Mouse (Mus musculus): ENCODE data around the gene Gm17455. TPM values are rescaled to one million over a fixed set of nuclear protein-coding genes. Genes with fewer than 3 reads are reported as not detected.

Gene Gm17455
- total RNA-seq, 2 experiments from 2014 or later = not detected

DNA sequence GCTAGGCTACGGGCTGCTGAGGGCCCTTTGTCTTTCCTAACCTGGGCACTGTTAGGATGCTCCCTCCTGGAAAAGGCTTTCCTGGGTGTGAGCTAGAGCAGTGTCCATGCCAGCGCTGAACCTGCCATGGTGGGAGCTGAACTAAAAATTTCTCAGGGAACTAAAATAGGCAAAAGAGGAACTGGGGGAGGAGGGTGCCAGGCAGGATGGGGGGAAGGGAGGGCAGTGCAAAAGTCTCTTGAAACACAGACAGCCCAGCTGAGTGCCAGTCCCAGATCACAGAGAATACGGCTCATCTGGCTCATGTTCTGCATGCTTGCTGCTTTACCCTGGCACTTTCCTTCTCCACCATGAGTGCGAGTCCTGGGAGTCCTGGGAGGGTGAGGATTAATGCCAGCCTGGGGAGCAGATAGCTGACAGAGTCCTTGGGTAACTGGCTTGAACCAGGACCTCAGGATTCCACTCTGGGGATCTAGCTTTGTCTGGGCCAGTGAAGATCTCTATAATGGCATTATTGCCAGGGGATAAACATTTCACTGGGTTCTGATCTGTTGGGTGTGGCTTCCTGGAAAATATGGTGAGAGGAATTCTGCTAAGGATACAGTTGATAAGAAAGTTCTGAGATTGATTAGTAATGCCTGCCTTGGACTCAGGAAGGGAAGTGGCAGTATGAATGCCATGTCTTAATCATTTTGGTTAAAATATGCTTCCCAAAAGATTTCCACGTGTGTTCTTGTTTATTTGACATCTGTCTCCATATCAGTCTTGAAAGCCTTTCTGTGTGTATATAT is 27.7 kb upstream of the Gm17455 start:
- ATAC-seq (replicated peaks; ENCODE audit: low FRiP score, poor library complexity, severe bottlenecking) = no peak

DNA sequence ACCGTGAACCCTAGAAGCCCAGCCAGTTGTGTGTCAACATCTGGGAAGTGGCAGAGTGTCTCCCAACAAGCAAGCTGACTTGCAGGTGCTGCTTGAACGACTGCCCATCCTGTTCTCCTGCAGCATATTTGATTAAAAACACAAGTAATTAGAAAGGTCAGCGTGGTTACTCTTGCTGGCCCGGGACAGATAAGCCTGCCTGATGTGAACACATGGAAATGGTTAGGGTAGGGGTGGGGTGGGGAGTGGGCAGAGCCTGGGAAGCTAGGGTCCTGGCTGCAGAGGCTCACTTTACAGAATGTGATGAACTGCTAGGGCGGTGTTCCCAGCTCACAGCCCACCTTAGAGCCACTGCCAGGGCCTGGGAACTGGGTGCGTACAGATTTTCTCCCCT is 26.0 kb upstream of the Gm17455 start:
- no peak for ATAC-seq (replicated peaks; ENCODE audit: low FRiP score, poor library complexity, severe bottlenecking)

DNA sequence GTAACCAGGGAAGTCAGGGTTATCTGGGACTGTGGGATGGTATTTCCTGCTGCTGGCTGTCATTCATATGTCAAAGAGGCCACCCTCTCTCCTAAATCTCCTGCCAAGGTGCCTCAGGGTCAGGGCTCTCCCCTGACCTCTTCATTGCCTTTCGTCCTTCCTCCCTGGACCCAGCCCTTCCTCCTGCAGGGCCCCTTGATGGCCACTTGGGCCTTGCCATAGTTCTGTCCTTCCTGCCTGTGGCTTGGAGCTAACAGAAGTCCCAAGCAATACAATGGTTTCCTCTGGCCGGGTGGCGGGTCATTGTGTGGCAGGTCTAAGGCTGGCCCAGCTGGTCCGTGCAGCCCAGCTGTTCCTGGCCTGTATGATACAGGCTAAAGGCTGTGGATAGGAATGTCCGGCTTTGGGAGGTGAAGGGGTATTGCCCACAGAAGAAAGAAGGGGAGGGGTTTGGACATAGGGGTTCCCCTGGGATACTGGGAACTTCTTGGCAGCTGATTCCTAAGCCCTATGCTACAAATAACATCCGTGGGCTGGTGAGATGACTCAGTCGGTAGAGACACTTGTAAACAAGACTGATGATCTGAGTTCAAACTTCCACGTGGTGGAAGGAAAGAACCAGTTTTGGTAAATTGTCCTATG is 25.5 kb upstream of the Gm17455 start:
- ATAC-seq (replicated peaks; ENCODE audit: low FRiP score, poor library complexity, severe bottlenecking) = no peak

DNA sequence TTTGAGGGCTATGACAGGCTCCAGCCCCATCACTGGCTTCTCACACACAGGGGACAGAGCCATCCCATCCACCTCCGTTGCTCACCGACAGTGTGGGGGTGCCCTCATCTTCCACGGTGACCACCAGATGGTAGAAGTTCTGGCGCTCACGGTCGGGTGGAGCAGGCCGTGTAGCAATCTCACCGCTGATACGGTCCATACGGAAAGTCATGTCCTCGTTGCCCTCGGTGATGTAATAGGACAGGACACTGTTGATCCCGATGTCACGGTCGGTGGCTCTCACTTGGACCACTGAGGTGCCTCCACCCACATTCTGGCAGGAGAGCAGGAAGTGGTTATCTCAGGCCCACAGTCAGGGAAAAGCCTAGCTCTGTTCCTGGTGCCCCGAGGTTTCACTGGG is 22.8 kb upstream of the Gm17455 start:
- no peak for ATAC-seq (replicated peaks; ENCODE audit: low FRiP score, poor library complexity, severe bottlenecking)

DNA sequence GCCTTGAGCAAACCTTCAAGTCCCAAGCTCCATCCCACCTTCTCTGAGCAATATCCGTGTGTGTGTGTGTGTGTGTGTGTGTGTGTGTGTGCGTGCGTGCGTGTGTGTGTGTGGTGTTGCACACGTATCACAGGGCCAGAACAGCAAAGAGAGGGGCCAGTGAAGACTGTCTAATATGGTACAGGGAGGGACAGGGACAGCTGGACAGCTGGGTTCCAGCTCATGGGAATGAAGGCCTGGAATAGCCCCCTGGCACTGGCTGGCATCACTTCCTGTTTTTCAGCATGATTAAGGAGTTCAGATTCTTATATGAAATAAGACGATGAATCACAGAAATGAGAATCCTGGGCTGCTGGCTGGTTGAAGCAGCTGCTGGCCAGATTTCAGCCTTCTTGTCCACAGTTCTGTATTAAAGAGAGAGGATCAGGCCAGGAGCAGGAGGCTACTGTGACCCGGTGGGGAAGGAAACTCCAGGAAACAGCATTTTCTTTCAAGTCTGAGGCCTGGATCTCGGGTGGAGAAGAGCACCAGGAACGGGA is 20.0 kb upstream of the Gm17455 start:
- no peak for ATAC-seq (replicated peaks; ENCODE audit: low FRiP score, poor library complexity, severe bottlenecking)

DNA sequence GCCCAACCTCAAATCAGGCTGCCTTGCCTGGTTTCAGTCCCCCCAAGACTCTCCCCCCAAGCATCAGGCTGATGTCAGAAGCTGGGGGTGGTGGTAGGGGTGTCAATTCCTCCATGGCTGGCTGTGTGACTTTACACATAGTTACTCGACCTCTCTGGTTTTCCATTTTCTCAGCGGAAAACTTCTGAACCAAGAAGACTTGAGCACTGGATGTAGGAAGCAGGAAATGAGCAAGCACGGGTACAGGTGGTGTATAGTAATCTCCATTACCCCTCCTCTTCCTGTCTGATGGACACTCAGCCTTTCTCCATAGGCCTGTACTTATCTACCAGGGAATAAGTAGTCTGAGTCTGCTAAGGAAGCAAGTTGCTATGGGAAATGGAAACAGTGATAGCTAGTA is 19.3 kb upstream of the Gm17455 start:
- no peak for ATAC-seq (replicated peaks; ENCODE audit: low FRiP score, poor library complexity, severe bottlenecking)

DNA sequence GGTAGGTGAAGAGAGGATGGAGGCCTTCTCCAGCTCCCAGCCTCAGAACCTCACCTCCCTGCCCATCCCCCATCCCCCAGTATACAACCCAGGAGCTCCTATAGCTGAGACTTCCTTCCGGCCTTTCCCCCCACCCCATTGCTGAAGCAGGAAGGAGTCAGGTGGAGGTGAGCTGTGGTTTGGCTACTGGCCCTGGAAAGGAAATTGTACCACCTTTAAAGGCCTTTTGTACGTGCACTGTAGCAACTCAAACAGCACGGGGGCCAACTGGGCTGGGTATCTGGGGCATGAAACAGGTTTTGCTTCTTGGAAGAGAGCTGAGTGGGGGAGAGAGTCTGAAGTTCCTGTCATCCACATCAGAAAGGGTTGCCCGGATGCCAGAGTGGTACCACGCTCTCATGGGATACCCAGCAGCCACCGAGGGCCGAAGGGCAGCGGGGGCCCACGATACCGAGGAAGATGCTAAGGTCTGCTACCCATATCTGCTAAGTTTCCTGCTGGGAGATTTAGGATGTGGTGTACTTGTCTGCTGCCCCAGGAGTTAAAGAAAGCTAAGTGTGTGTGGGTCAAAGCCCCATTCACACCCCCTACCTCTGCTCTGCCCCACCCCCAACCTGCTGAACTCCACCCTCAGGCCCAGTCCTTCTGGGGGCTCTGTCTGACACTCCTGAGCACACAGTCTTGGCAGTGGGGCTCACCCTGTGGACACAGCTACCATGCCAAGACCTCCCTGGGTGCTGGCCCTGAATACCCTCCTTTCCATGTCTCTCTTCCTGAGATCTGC is 18.2 kb upstream of the Gm17455 start:
- no peak for ATAC-seq (replicated peaks; ENCODE audit: low FRiP score, poor library complexity, severe bottlenecking)

DNA sequence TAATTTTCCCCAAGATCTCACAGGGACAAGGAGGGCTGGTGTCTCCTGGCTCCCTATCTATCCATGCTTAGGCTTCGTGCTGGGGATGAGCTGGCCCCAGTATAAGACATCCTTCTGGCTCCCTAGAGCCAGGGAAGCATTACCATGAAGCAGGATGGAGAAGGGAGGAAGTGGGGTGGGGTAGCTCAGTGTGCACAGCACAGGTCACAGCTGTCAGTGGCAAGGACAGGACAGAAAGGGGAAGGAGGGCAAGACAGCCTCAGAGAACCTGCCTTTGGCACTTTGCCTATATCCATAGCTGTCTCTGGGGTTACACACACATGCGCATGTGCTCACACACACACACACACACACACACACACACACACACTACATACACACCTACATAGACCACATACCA is 11.2 kb upstream of the Gm17455 start:
- ATAC-seq (replicated peaks; ENCODE audit: low FRiP score, poor library complexity, severe bottlenecking) = no peak

DNA sequence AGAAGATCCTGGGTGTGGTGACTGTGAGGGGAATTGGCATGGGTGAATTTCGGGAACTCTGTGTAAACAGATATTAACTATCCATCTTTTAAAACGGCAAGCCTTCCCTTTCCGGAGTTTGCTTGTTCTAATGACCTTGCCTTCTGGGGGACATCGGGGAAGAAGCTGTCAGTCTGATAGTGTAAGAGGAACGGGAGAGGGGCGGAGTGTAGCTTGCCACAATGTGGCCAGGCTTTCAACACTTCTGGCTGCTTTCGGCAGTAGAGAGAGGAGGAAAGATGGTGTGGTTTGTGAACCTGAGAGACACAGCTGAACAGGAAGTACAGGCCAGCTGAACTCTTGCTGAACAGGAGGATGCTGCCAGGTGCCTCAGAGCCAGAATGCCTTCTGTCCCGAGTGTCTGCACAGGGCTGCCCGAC is 10.1 kb upstream of the Gm17455 start:
- ATAC-seq (replicated peaks; ENCODE audit: low FRiP score, poor library complexity, severe bottlenecking) = no peak

DNA sequence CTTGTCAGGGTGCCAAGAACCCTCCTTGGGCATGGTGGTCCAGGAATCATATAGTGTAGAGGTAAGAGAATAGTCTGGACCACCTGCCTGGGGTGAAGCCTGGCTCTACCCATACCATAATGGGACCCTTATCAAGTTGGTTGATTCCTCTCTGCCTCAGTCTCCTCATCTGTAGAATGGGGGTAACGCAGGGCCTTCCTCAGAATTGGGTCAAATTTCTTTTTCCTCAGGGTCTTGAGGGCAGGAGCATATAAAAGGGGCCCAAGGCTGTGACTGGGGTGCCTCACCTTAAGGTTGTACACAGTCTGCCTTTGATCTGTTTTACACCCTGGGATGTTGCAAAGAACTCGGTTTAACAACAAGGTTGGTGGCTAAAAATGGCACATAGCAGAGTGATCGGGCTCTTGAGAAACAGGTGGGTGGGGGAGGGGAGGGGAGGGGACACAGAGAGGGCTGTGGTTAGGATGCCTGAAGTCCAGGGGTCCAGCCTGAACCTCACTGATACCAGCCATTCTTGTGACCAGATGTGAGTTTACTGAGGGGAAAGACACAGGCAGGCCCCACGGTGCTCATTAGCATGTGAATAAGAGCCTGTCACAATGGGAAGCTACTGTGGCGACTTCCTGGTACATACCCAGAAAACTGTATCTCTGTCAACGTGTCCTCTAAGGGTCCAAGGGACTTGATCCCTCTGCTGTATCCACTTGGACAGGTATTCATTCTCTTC is 9.2 kb upstream of the Gm17455 start:
- ATAC-seq (replicated peaks; ENCODE audit: low FRiP score, poor library complexity, severe bottlenecking) = no peak

DNA sequence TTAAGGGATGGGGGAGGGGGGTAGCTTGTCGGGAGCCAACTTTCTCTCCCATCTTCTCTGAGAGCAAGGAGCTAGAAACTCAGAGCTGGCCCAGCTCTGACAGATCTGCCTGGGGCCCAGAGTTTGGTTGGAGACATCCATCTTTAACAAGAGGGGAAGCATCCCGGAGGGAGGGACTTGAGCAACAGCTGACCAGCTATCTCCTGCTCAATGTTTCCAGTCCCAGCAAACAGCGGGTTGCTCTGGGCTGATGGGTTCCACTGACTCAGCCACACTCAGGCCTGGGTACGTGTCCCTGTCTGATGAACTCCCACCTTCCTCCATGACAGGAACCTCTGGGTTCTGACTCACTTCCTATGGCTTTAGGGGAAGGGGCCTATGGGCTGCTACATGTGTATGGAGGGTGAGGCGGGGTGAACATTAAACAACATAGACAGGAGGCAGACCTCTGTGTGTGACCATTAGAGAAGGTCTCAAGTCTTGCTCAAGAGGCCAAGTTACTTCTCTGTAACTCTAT is 8.6 kb upstream of the Gm17455 start:
- ATAC-seq (replicated peaks; ENCODE audit: low FRiP score, poor library complexity, severe bottlenecking) = no peak

DNA sequence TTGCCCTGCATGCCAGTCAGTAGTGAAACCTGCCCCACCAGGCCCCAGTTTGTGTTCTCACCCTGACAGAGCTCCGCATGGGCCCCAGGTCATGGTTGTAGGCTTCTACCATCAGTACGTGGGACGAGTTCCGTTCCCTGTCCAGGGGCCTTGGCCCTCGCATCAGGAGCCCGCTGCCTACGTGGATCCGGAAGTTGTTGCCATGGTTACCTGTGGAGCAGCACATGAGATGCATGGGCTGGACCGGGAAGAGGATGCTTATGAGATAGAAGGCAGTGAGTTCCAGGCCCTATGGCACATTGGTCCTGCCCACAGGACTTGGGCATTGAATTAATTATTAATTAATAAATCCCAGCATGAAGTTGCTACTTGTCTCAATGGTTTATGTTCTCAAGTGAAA is 7.9 kb upstream of the Gm17455 start:
- no peak for ATAC-seq (replicated peaks; ENCODE audit: low FRiP score, poor library complexity, severe bottlenecking)

DNA sequence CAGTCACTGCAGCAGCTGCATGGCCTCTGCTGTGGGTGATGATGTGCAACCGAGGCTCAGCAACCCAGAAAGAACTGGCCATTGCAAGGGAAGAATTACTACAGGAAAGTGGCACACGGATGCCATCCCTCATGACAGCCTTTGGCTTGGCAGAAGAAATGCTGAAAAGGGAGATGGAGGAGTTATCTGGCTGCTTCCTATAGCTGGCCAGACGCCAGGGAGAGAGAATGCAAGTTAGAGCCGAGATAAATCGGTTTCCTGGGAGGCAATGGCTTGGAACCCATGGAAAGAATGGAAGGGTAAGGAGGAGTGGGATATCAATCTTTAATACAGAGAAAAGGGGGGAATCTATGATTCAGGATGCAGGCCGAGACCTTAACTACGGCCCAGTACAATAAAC is 4.6 kb upstream of the Gm17455 start:
- ATAC-seq (replicated peaks; ENCODE audit: low FRiP score, poor library complexity, severe bottlenecking) = no peak

DNA sequence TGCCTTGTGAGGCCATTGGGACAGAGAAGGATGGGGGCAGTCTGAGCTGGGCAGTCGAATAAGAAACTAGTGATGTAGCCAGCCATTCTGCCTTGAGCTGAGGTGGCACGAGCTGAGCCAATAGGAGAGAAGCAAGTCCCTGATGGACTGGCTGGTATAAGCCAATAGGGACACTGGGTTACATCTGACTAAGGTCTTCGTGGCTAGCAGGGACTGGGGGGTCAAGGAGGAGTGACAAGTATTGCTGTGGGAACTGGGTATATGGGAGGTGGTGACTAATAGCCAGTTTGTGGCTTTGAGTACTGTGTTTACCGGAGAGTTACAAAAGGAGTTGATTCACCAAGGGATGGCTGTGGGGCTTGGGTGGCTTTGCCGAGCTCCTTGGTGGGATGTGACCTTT is 3.9 kb upstream of the Gm17455 start:
- ATAC-seq (replicated peaks; ENCODE audit: low FRiP score, poor library complexity, severe bottlenecking) = no peak

DNA sequence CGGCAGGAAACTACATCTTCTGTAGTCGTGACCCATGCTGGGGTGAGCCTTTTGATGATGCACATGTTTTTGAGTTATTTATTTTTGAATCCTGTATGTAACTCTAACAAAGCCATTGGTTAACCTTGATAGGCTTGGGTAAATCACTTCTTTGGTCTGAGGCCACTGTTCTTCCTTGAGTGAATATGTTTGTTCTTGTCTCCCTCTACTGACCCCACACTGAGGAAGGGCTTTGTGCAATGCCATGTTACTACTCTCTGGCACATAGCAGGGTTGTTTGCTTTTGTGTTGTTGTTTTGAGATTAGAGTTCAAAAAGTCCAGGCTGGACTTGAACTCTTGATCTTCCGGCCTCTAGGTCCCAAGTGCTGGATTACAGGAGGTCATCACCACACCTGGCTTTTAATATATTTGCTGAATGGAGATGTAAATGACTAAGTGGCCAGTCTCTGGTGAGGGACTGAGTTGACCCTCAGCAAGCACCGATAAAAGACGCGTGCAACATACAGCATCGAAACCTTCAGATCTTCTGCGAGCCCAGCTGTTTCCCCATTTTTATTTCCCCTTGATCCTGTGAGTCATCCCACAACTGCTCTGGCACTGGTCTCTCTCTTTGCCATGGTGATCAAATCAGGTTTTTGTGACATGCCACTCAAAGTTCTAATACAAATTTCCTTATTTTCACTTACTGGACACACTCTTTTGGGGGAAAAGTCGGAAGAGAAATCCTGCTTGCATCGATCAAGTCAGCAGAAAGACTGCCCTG is 1.3 kb upstream of the Gm17455 start:
- no peak for ATAC-seq (replicated peaks; ENCODE audit: low FRiP score, poor library complexity, severe bottlenecking)

DNA sequence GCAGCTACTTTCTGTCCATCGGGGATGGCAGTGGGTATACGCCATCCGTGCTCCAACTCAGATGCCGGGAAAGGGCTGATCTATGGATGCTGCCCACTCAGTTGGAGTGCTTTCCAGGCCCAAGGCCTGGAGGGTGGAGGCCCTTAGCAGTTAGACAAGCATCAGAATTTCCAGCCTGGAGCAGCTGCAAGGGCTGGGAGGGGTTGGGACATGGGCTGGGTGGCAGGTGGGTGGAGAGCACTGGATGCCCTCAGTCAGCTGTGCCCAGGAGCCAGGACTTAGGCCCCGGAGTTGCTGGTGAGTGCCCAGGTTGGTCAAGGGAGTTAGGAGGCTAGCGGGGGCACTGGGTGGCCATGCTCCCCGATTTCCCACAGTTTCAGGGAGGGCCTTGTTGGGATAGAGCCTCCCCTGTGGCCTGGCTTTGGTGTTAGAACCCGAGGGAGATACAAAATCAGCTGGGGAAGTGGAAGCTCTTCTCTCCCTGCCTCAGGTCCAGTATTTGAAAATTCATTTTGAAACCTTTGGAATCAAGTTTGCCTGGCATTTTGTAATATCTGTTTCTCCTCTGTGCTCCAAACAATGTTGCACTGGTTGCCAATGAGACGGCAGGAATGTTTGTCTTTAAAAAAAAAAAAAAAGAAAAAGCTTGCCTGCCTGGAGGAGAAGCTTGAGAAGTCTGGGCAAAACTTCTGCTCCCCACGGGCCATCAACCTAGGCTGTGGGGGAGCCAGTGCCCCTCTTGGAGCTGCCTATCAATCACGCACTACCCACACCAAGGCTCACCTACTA is 1.2 kb downstream of the Gm17455 start:
- ATAC-seq (replicated peaks; ENCODE audit: low FRiP score, poor library complexity, severe bottlenecking) = no peak

DNA sequence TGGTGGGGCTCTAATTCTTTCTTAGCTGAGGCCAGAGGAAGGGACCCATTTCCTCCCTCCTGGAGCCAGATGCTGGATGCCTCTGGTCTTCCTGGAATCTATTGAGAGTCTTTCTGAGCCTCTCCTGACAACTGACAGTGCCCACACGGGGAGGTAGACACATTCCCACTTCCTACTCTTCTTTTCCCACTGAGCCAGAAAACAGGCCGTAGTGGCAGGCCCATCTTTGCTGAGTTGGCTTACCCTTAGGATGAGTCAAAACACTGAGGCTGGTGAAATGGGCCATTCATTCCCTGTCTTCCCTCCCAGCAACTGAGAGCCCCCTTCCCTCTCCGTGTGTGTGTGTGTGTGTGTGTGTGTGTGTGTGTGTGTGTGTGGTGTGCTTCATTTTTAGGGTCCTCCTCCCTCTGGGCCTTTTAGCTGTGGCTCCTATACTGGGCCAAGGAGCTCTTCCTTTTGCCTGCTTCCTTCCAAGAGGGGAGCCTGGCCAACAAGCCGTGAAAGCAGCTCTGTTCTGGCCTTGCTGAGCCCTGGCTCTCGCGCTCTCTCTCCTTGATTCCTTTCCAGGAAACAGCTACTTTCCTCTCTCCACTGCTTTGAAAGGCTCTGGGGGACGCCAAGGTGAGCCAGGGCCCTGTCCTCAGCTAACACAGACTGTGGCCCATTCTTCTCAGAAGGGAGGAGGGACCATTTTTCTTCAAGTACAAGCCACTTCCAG is 6.1 kb downstream of the Gm17455 start:
- no peak for ATAC-seq (replicated peaks; ENCODE audit: low FRiP score, poor library complexity, severe bottlenecking)

DNA sequence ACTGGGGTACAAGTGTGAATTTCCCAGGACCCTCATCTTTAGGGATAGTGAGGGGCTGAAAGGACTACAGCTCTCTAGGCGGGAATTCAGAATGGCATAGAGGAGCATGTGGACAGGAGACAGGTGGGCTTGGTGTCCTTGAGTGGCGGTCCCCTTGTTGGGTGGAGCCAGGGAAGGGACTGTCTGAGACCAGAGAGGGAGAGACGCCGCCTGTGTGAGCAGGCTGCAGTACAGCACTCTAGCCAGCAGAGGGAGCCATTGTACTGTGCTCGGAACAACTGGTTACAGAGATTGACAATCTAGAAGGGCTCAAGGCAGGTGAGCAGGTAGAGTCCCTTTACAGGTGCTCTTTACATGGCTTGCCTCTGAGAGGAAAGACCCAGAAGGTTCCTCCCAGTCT is 8.3 kb downstream of the Gm17455 start:
- peak; percentile 64 for ATAC-seq (replicated peaks; ENCODE audit: low FRiP score, poor library complexity, severe bottlenecking)
